Mouse (Mus musculus): ENCODE results near the gene Gm11627. TPM values are rescaled to one million over a fixed set of nuclear protein-coding genes. Genes with fewer than 3 reads are reported as not detected.
"Not testable (repeated sequence)": the region's sequence is repeated elsewhere in the genome, so short reads cannot be mapped to it uniquely, and the experiment has no call there.

The Gm11627 gene
- polyA plus RNA-seq, 1 experiment from 2014 or later, result 2.8 TPM

DNA sequence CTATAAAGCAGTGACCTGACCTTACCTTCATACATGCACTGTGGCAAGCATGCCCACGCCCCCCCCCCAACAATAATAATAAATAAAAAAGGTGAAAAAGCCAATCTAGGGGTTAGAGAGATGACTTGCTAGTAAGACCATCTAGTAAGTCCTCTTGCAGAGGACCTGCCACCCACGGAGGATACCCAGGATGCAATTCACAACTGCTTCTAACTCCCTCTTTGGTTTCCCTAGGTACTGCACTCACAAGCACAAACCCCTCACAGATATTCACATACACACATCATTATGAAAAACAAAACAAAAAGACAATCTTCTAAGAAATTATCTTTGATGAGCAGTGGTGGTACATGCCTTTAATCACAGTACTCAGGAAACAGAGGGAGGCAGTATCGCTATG, 27.2 kb downstream of the Gm11627 start:
- Histone ChIP-seq H3K27ac (no peak overlapping the region), H3K4me2 (no peak overlapping the region), H3K9me3 (no peaks in the 10 kb centered on the region), H3K27me3 (no peaks in the 10 kb centered on the region), H3K36me3 (no peaks in the 10 kb centered on the region; the same call in 1 of the 2 replicates), H3K9ac (no peak overlapping the region), H3K4me3 (no peak overlapping the region), H3K4me1 (replicated peaks) (peaks cover 44% of the 10 kb centered on the region)
- WGBS, result 94% methylated on average over 3 of the region's 3 CpGs
- ATAC-seq (ENCODE audit: low FRiP score), result no peak

DNA sequence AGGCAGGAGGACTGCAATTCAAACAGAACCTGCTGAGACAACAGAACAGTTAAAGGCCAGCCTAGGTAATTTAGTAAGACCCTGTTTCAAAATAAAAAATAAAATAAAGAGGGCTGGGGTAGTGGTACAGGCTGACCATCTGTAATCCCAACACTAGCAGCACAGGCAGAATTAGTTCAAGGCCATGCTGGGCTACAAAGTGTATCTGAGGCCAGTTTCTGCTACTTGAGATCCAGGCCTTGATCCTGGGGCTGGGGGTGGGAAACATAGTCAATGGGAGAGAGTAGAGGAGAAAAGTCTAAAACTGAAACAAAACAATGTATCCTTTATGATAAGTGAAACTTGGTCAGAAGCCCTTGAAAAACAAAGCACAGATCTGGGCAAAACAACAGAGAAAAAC, 28.1 kb downstream of the Gm11627 start:
- no peak overlapping the region for H3K9ac ChIP-seq

DNA sequence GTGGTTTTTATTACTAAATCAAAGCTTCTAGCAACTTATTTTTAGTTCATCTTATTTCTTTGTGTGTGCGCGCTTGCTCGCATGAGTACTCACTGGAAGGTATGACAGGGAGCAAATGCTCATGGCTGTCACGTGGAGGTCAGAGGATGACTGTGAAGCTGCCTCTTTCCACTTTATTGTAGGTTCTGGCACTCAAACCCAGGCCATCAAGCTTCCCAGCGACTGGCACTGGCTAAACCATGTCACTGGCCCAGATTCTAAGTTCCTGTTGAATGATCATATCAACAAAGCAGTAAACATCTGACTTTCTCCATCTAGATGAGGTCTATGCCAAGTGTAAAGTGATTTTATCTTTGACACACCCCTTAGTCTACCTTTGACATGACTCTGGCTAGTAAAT, 37.8 kb downstream of the Gm11627 start:
- no peak for ATAC-seq (ENCODE audit: low FRiP score)
- H3K4me2 ChIP-seq, result no peak overlapping the region
- H3K4me1 ChIP-seq (replicated peaks), result no peaks in the 10 kb centered on the region
- peaks cover 10% of the 10 kb centered on the region; the same call in 1 of the 2 replicates for H3K36me3 ChIP-seq
- no peak overlapping the region for H3K27ac ChIP-seq
- H3K4me3 ChIP-seq, result no peak overlapping the region
- no peaks in the 10 kb centered on the region for H3K9me3 ChIP-seq
- 93% methylated on average over 5 of the region's 5 CpGs for WGBS
- no peak overlapping the region for H3K9ac ChIP-seq
- no peaks in the 10 kb centered on the region for H3K27me3 ChIP-seq

More for the DNA sequence above, 28.1 kb downstream of the Gm11627 start:
- no peak overlapping the region for H3K4me2 ChIP-seq
- H3K27ac ChIP-seq, result no peak overlapping the region
- peaks cover 40% of the 10 kb centered on the region for H3K4me1 ChIP-seq (replicated peaks)
- H3K9me3 ChIP-seq, result no peaks in the 10 kb centered on the region
- H3K27me3 ChIP-seq, result no peaks in the 10 kb centered on the region
- H3K36me3 ChIP-seq, result no peaks in the 10 kb centered on the region; the same call in 1 of the 2 replicates
- no peak for ATAC-seq (ENCODE audit: low FRiP score)
- H3K4me3 ChIP-seq, result no peak overlapping the region

DNA sequence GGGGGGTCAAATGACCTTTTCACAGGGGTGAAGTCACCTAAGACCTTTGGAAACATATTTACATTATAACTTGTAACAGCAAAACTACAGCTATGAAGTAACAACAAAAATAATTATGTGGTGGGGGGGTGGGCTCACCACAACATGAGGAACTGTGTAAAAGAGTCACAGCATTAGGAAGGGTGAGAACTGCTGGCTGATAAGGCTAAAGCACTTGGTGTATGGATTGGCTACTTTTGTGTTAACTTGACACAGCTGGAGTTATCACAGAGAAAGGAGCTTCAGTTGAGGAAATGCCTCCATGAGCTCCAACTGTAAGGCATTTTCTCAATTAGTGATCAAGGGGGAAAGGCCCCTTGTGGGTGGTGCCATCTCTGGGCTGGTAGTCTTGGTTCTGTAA, 39.0 kb downstream of the Gm11627 start:
- H3K9me3 ChIP-seq; H3K27ac ChIP-seq; H3K27me3 ChIP-seq; H3K4me1 ChIP-seq (replicated peaks); H3K4me2 ChIP-seq; ATAC-seq (ENCODE audit: low FRiP score); H3K4me3 ChIP-seq; H3K9ac ChIP-seq: not testable (repeated sequence)
- peaks cover 14% of the 10 kb centered on the region for H3K36me3 ChIP-seq

DNA sequence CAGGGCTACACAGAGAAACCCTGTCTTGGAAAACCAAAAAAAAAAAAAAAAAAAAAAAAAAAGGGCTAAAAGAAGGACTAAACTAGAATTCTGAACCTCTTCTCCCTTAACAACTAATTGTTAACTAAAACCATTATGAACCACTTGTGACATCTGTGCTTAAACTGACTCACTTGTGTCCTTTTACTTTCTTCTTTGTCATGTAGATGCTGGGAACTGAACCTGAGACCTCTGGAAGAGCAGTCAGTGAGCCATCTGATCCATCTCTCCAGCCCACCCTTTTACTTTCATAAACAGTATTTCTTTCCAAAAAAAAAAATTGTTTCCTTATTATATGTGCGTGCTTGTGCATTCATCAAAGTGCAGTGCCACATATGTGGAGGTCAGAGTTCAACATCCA, 39.6 kb downstream of the Gm11627 start:
- Histone ChIP-seq H3K4me2 (no peak overlapping the region), H3K4me3 (no peak overlapping the region), H3K27me3 (no peaks in the 10 kb centered on the region), H3K36me3 (peaks cover 14% of the 10 kb centered on the region), H3K27ac (no peak overlapping the region), H3K9ac (no peak overlapping the region), H3K4me1 (replicated peaks) (no peaks in the 10 kb centered on the region), H3K9me3 (no peaks in the 10 kb centered on the region)
- WGBS, result 67% methylated on average over 1 of the region's 1 CpGs
- ATAC-seq (ENCODE audit: low FRiP score), result no peak

GRCm38 (mm10) chr11:102536210-102536609, 43.1 kb downstream of the Gm11627 start:
- Histone ChIP-seq H3K27me3 (no peaks in the 10 kb centered on the region), H3K9ac (no peak overlapping the region), H3K27ac (no peak overlapping the region), H3K4me3 (no peak overlapping the region), H3K9me3 (no peaks in the 10 kb centered on the region), H3K36me3 (peaks cover 14% of the 10 kb centered on the region), H3K4me1 (replicated peaks) (no peaks in the 10 kb centered on the region), H3K4me2 (no peak overlapping the region)
- 65% methylated on average over 3 of the region's 3 CpGs for WGBS
- ATAC-seq (ENCODE audit: low FRiP score), result no peak

DNA sequence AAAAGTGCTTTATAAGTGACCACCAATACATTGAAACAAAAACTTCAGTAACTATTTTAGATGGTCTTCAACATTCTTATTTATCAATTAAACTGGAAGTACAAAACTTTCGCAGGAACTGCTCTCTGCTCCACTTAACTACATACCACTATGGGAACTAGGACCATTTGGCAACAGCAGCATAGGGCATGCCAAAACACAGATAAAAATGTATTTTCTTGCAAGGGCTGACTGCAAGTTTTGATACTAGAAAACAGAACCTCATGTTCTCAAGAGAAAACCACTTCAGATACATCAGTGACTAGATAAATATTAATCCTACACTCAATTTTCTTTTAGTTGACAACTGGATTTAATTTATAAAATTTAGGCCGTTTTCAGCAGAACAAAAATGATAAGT, 45.2 kb downstream of the Gm11627 start:
- Histone ChIP-seq H3K4me3 (no peak overlapping the region), H3K4me2 (no peak overlapping the region), H3K27me3 (no peaks in the 10 kb centered on the region), H3K36me3 (peaks cover 12% of the 10 kb centered on the region), H3K9ac (no peak overlapping the region), H3K4me1 (replicated peaks) (no peaks in the 10 kb centered on the region; the same call in 1 of the 2 replicates), H3K9me3 (no peaks in the 10 kb centered on the region), H3K27ac (no peak overlapping the region)
- WGBS, result 91% methylated on average over 2 of the region's 2 CpGs
- ATAC-seq (ENCODE audit: low FRiP score), result no peak

DNA sequence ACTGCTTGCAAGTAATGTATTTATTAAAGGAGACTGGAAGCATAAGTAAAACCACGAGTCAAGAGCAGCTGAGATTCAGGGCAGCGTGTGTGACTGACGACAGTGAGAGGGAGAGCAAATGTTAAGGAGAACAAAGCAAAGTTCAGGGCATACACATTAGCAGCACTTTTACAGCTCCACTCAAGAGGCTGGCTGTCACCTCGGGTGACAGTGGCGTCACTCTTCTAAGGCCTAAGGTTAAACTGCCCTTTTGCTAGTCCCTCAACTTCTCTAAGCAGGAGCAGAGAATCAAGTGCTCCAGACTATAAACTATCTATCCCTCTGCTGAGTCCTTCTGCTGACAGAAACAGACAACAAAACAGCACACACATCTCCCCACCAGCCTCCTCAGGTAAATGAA, 47.8 kb downstream of the Gm11627 start:
- WGBS, result 49% methylated on average over 5 of the region's 5 CpGs
- peaks cover 8% of the 10 kb centered on the region; the same call in 1 of the 2 replicates for H3K36me3 ChIP-seq
- H3K27ac ChIP-seq, result no peak overlapping the region

More for the DNA sequence above, 47.8 kb downstream of the Gm11627 start:
- H3K9ac ChIP-seq, result no peak overlapping the region
- no peak overlapping the region for H3K4me3 ChIP-seq
- peaks cover 5% of the 10 kb centered on the region for H3K4me1 ChIP-seq (replicated peaks)
- no peaks in the 10 kb centered on the region for H3K27me3 ChIP-seq
- ATAC-seq (ENCODE audit: low FRiP score), result no peak
- no peaks in the 10 kb centered on the region for H3K9me3 ChIP-seq
- H3K4me2 ChIP-seq, result no peak overlapping the region

Other genes with a start within 250 kb of the Gm11627 start
- 4.4 and 5.0 TPM in 2 replicates for gene Slc4a1, start 213.3 kb downstream of the Gm11627 start, polyA plus RNA-seq (2015; fragmentation: Nextera tagmentation; extraction: Ambion mirVana)
- gene Rundc3a, start 186.1 kb downstream of the Gm11627 start, polyA plus RNA-seq (2015; fragmentation: Nextera tagmentation; extraction: Ambion mirVana), result 135 and 144 TPM in 2 replicates
- 139 and 147 TPM in 2 replicates for gene Slc25a39, start 171.5 kb downstream of the Gm11627 start, polyA plus RNA-seq (2015; fragmentation: Nextera tagmentation; extraction: Ambion mirVana)
- 76.5 and 77.3 TPM in 2 replicates for gene Grn, start 149.1 kb downstream of the Gm11627 start, polyA plus RNA-seq (2015; fragmentation: Nextera tagmentation; extraction: Ambion mirVana)
- 15.9 and 17.1 TPM in 2 replicates for gene Fam171a2, start 131.8 kb downstream of the Gm11627 start, polyA plus RNA-seq (2015; fragmentation: Nextera tagmentation; extraction: Ambion mirVana)
- 5.9 and 6.2 TPM in 2 replicates for gene Itga2b, start 109.3 kb downstream of the Gm11627 start, polyA plus RNA-seq (2015; fragmentation: Nextera tagmentation; extraction: Ambion mirVana)
- gene Gpatch8, start 23.1 kb downstream of the Gm11627 start, polyA plus RNA-seq (2015; fragmentation: Nextera tagmentation; extraction: Ambion mirVana), result 83.4 and 86.1 TPM in 2 replicates
- gene Fzd2, start 24.9 kb upstream of the Gm11627 start, polyA plus RNA-seq (2015; fragmentation: Nextera tagmentation; extraction: Ambion mirVana), result 10.5 and 11.8 TPM in 2 replicates
- 0.04 and 0.18 TPM in 2 replicates for gene Meioc, start 84.3 kb upstream of the Gm11627 start, polyA plus RNA-seq (2015; fragmentation: Nextera tagmentation; extraction: Ambion mirVana)
- 38.4 and 39.4 TPM in 2 replicates for gene Ccdc43, start 118.3 kb upstream of the Gm11627 start, polyA plus RNA-seq (2015; fragmentation: Nextera tagmentation; extraction: Ambion mirVana)
- 27.6 and 35.7 TPM in 2 replicates for gene Adam11, start 182.0 kb upstream of the Gm11627 start, polyA plus RNA-seq (2015; fragmentation: Nextera tagmentation; extraction: Ambion mirVana)
- gene Gjc1, start 240.2 kb upstream of the Gm11627 start, polyA plus RNA-seq (2015; fragmentation: Nextera tagmentation; extraction: Ambion mirVana), result 43.8 and 44.8 TPM in 2 replicates